Mouse (Mus musculus) MEL (cell line): ENCODE data around the gene Mon1b. TPM values are rescaled to one million over a fixed set of nuclear protein-coding genes. Genes with fewer than 3 reads are reported as not detected.
A peak's percentile ranks its signal among the peaks of the same experiment; 100 is the strongest.

ENCODE experiments used
- DNase-seq: peaks from one replicate; pipeline ENCODE4 v3.0.0; 2011; ENCODE audit warnings: low read depth, low spot score
- H3K27ac ChIP-seq: 2 replicates; pipeline ENCODE4 v1.5.1; 2012; ENCODE audit warnings: low read depth, mild to moderate bottlenecking, control low read depth, low read length, moderate library complexity; ENCODE audit not compliant: control insufficient read depth
- H3K27me3 ChIP-seq, 2 experiments: fragments of 150-350 bp in 1 of 2; sonication (generic) in 1 of 2; 2 replicates each; pipeline ENCODE4 v1.6.1; 2012; ENCODE audit warnings: low read length in 2 of 2, mild to moderate bottlenecking in 2 of 2, improper control_type of control experiment in 1 of 2, moderate library complexity in 1 of 2; ENCODE audit not compliant: insufficient read depth in 2 of 2, control insufficient read depth in 1 of 2
- H3K36me3 ChIP-seq, 2 experiments: 2 replicates each; pipeline ENCODE4 v1.6.1; 2012 to 2014; ENCODE audit warnings: low read length in 2 of 2, improper control_type of control experiment in 1 of 2, inconsistent platforms in 1 of 2, mild to moderate bottlenecking in 1 of 2; ENCODE audit not compliant: insufficient read depth in 2 of 2, control insufficient read depth in 1 of 2
- H3K4me1 ChIP-seq, 2 experiments: fragments of 150-350 bp in 1 of 2; sonication (generic) in 1 of 2; 2 replicates each; pipeline ENCODE4 v1.6.1; 2012; ENCODE audit warnings: low read length in 2 of 2, improper control_type of control experiment in 1 of 2, mild to moderate bottlenecking in 1 of 2; ENCODE audit not compliant: insufficient read depth in 2 of 2, control insufficient read depth in 1 of 2
- H3K4me3 ChIP-seq, 2 experiments: fragments of 150-350 bp in 1 of 2; sonication (generic) in 1 of 2; 2 replicates each; pipeline ENCODE4 v1.5.1; 2012; ENCODE audit warnings: low read depth in 2 of 2, low read length in 2 of 2, mild to moderate bottlenecking in 2 of 2, moderate library complexity in 2 of 2, control low read depth in 1 of 2, improper control_type of control experiment in 1 of 2; ENCODE audit not compliant: control insufficient read depth in 1 of 2, insufficient read depth in 1 of 2
- H3K79me2 ChIP-seq: 2 replicates; pipeline ENCODE4 v1.6.1; 2012; ENCODE audit warnings: mild to moderate bottlenecking, low read length, moderate library complexity; ENCODE audit not compliant: control insufficient read depth, poor library complexity, insufficient read depth
- H3K9ac ChIP-seq: 2 replicates; pipeline ENCODE4 v1.6.1; 2012; ENCODE audit warnings: low read depth, mild to moderate bottlenecking, control low read depth, low read length, moderate library complexity; ENCODE audit not compliant: control insufficient read depth, poor library complexity, severe bottlenecking
- H3K9me3 ChIP-seq: fragments of 150-350 bp; sonication (generic); replicated peaks from 2 replicates; pipeline ENCODE4 v1.6.1; 2012; ENCODE audit warnings: mild to moderate bottlenecking, low read length, improper control_type of control experiment, moderate library complexity; ENCODE audit not compliant: insufficient read depth
- EP300 ChIP-seq, 2 experiments: IDR thresholded peaks; 2 replicates each; pipeline ENCODE4 v1.6.1; 2011; ENCODE audit warnings: improper control_type of control experiment in 2 of 2, low read length in 2 of 2, low read depth in 1 of 2, mild to moderate bottlenecking in 1 of 2
- GABPA ChIP-seq: IDR thresholded peaks from 2 replicates; pipeline ENCODE4 v1.6.1; 2012; ENCODE audit warnings: low read depth, mild to moderate bottlenecking, inconsistent platforms, low read length, improper control_type of control experiment, moderate library complexity
- JUND ChIP-seq: IDR thresholded peaks from 2 replicates; pipeline ENCODE4 v1.6.1; 2011; ENCODE audit warnings: low read depth, mild to moderate bottlenecking, improper control_type of control experiment, low read length
- MAFK ChIP-seq: IDR thresholded peaks from 2 replicates; pipeline ENCODE4 v1.6.1; 2011; ENCODE audit warnings: low read depth, mild to moderate bottlenecking, low read length, improper control_type of control experiment, borderline replicate concordance
- MAX ChIP-seq: IDR thresholded peaks from 2 replicates; pipeline ENCODE4 v1.6.1; 2011; ENCODE audit warnings: low read length, improper control_type of control experiment
- MAZ ChIP-seq: IDR thresholded peaks from 2 replicates; pipeline ENCODE4 v1.6.1; 2012; ENCODE audit warnings: low read depth, mild to moderate bottlenecking, inconsistent platforms, low read length, improper control_type of control experiment
- NELFE ChIP-seq: IDR thresholded peaks from 2 replicates; pipeline ENCODE4 v1.6.1; 2011; ENCODE audit warnings: low read depth, low read length, improper control_type of control experiment
- POLR2AphosphoS2 ChIP-seq: IDR thresholded peaks from 2 replicates; pipeline ENCODE4 v1.6.1; 2011; ENCODE audit warnings: low read length, improper control_type of control experiment
- POLR2AphosphoS5 ChIP-seq: IDR thresholded peaks from 2 replicates; pipeline ENCODE4 v1.6.1; 2012; ENCODE audit warnings: low read depth, borderline replicate concordance, mild to moderate bottlenecking, inconsistent platforms, low read length, moderate library complexity, mixed read lengths
- RCOR1 ChIP-seq: IDR thresholded peaks from 2 replicates; pipeline ENCODE4 v1.6.1; 2012; ENCODE audit warnings: low read depth, mild to moderate bottlenecking, inconsistent platforms, low read length, improper control_type of control experiment
- TBP ChIP-seq: IDR thresholded peaks from 2 replicates; pipeline ENCODE4 v1.8.0; 2011; ENCODE audit warnings: low read depth, low read length, improper control_type of control experiment
- TCF12 ChIP-seq: IDR thresholded peaks from 2 replicates; pipeline ENCODE4 v1.6.1; 2014; ENCODE audit warnings: low read depth, mild to moderate bottlenecking, inconsistent platforms, low read length, improper control_type of control experiment, moderate library complexity
- USF2 ChIP-seq, 2 experiments: IDR thresholded peaks; 2 replicates each; pipeline ENCODE4 v1.6.1; 2011 to 2012; ENCODE audit warnings: improper control_type of control experiment in 2 of 2, low read length in 2 of 2, borderline replicate concordance in 1 of 2, inconsistent platforms in 1 of 2, low read depth in 1 of 2, mild to moderate bottlenecking in 1 of 2; ENCODE audit not compliant: insufficient read depth in 1 of 2
- ZKSCAN1 ChIP-seq: IDR thresholded peaks from 2 replicates; pipeline ENCODE4 v1.6.1; 2012; ENCODE audit warnings: low read depth, mild to moderate bottlenecking, inconsistent platforms, low read length, improper control_type of control experiment, moderate library complexity
- ZNF384 ChIP-seq: IDR thresholded peaks from 2 replicates; pipeline ENCODE4 v1.6.1; 2012; ENCODE audit warnings: low read depth, mild to moderate bottlenecking, inconsistent platforms, low read length, improper control_type of control experiment
- polyA plus RNA-seq, 2 experiments: library from polyadenylated mRNA; stranded (reverse) in 1 of 2; unstranded in 1 of 2; fragments of >175 nt in 1 of 2; fragments of >200 nt in 1 of 2; gene quantifications; 2 replicates each; pipeline versions ENCODE4 v1.2.1 to v1.2.4; 2012; ENCODE audit warnings: low replicate concordance in 2 of 2, low read depth in 1 of 2; ENCODE audit not compliant: insufficient read length in 2 of 2, insufficient read depth in 1 of 2, missing spikeins in 1 of 2
- total RNA-seq: library from RNA; depleted of rRNA; stranded (reverse); fragments of 300-350 nt; gene quantifications from 2 replicates; pipeline ENCODE4 v1.2.3, GENCODE M21; 2012

The Mon1b gene
- total and polyA plus RNA-seq, 3 experiments, result 8.8 to 15.6 TPM; not detected in 1

GRCm38 (mm10) chr8:113656154-113656553, 20.8 kb downstream of the Mon1b start:
- Histone ChIP-seq H3K9ac (no peak overlapping the region), H3K79me2 (no peaks in the 10 kb centered on the region), H3K4me1 (no peaks in the 10 kb centered on the region), H3K36me3 (no peaks in the 10 kb centered on the region), H3K4me3 (no peak overlapping the region), H3K27me3 (no peaks in the 10 kb centered on the region), H3K9me3 (no peaks in the 10 kb centered on the region)
- DNase-seq, result peak; percentile 18
- TF ChIP-seq POLR2AphosphoS5, result no peak
- no peak for TF ChIP-seq MAFK
- no peak for TF ChIP-seq EP300 (IDR thresholded peaks at IDR 0.05; ENCODE audit: low read depth in 1 of 2, low read length in 2 of 2)
- TF ChIP-seq USF2 (IDR thresholded peaks at IDR 0.05; ENCODE audit: borderline replicate concordance in 1 of 2, insufficient read depth in 1 of 2, low read depth in 1 of 2, low read length in 2 of 2), result no peak
- no peak for TF ChIP-seq NELFE
- TF ChIP-seq ZNF384, result no peak
- no peak for TF ChIP-seq TBP
- TF ChIP-seq, all 39 proteins: peak for 0
- H3K27ac ChIP-seq, result no peak overlapping the region

GRCm38 (mm10) chr8:113656681-113657298, 21.4 kb downstream of the Mon1b start:
- Histone ChIP-seq H3K27ac (no peak overlapping the region), H3K9ac (no peak overlapping the region), H3K79me2 (no peaks in the 10 kb centered on the region), H3K9me3 (no peaks in the 10 kb centered on the region), H3K36me3 (no peaks in the 10 kb centered on the region), H3K27me3 (no peaks in the 10 kb centered on the region), H3K4me3 (no peak overlapping the region), H3K4me1 (no peaks in the 10 kb centered on the region)
- no peak for TF ChIP-seq TCF12
- no peak for TF ChIP-seq ZNF384
- TF ChIP-seq POLR2AphosphoS2, result no peak
- TF ChIP-seq RCOR1, result no peak
- TF ChIP-seq MAFK, result no peak
- no peak for DNase-seq

- no peak for TF ChIP-seq ZNF384
- no peak for TF ChIP-seq MAX
- TF ChIP-seq GABPA, result no peak
- no peak for TF ChIP-seq JUND
- TF ChIP-seq TCF12, result no peak
- TF ChIP-seq ZKSCAN1, result no peak
- TF ChIP-seq MAZ, result no peak
- H3K4me1 ChIP-seq, result no peaks in the 10 kb centered on the region
- no peak overlapping the region for H3K9ac ChIP-seq
- no peak for DNase-seq
- no peak overlapping the region for H3K4me3 ChIP-seq
- H3K79me2 ChIP-seq, result no peaks in the 10 kb centered on the region
- no peaks in the 10 kb centered on the region for H3K9me3 ChIP-seq
- no peaks in the 10 kb centered on the region for H3K36me3 ChIP-seq
- no peaks in the 10 kb centered on the region for H3K27me3 ChIP-seq
- no peak overlapping the region for H3K27ac ChIP-seq
These were observed 24.7 kb downstream of the Mon1b start for GRCm38 (mm10) chr8:113660128-113660527.
